ENCODE assay signal across 10 mouse cellular contexts in genomic region chr1:36949591-36950184, GRCm38 (mm10). TPM values are rescaled to one million over a fixed set of nuclear protein-coding genes. Genes with fewer than 3 reads are reported as not detected.
DNase-seq lines count a peak whose midpoint lies in the region; ATAC-seq lines count a peak whose summit lies in the region.
"Had no signal": no experiment of that assay in that cellular context is flagged by ENCODE, and none has a peak within 500 bp of the region (broad histone marks: within the 10 kb centered on the region; RNA-seq: fewer than 3 reads in every experiment).

No protein-coding gene starts in this region.

- WGBS in embryonic facial prominence, embryonic 13.5 days: 57% methylated on average over 7 of the region's 7 CpGs
- WGBS in embryonic facial prominence, embryonic 10.5 days: 79% methylated on average over 7 of the region's 7 CpGs
- 69% methylated on average over 7 of the region's 7 CpGs for WGBS in intestine, embryonic 15.5 days

- H3K9me3 ChIP-seq in embryonic facial prominence, embryonic 13.5 days: no peaks in the 10 kb centered on the region
- H3K9me3 ChIP-seq in embryonic facial prominence, embryonic 10.5 days: no peaks in the 10 kb centered on the region
- no peaks in the 10 kb centered on the region for H3K9me3 ChIP-seq in intestine, embryonic 15.5 days

- no peak overlapping the region for H3K9ac ChIP-seq in embryonic facial prominence, embryonic 13.5 days
- H3K9ac ChIP-seq in intestine, embryonic 15.5 days: no peak overlapping the region

- no peaks in the 10 kb centered on the region for H3K27me3 ChIP-seq in embryonic facial prominence, embryonic 13.5 days
- no peaks in the 10 kb centered on the region for H3K27me3 ChIP-seq in embryonic facial prominence, embryonic 10.5 days (replicated peaks; ENCODE audit: low read depth, poor library complexity, severe bottlenecking)
- H3K27me3 ChIP-seq in intestine, embryonic 15.5 days (replicated peaks): no peaks in the 10 kb centered on the region

- DNase-seq in embryonic facial prominence, embryonic 10.5 days (ENCODE audit: low spot score): no peak
- peak; percentile 29 for DNase-seq in lung, postnatal 10 days
- DNase-seq in lung, postnatal 36 days: no peak
- DNase-seq in cerebellum, postnatal 25 days: peak; percentile 46 to 66
- DNase-seq in ovary, postnatal 14 days (ENCODE audit: low spot score): peak; percentile 25
- no peak for DNase-seq in thymus, postnatal 4 days

- H3K4me2 ChIP-seq in embryonic facial prominence, embryonic 13.5 days: no peak overlapping the region
- no peak overlapping the region for H3K4me2 ChIP-seq in intestine, embryonic 15.5 days (replicated peaks)

- no peak overlapping the region for H3K4me3 ChIP-seq in embryonic facial prominence, embryonic 13.5 days
- H3K4me3 ChIP-seq in embryonic facial prominence, embryonic 10.5 days: no peak overlapping the region
- H3K4me3 ChIP-seq in intestine, embryonic 15.5 days (replicated peaks): no peak overlapping the region
- H3K4me3 ChIP-seq: left cerebral cortex, adult 2 months had no signal

- no peak for ATAC-seq in embryonic facial prominence, embryonic 13.5 days (ENCODE audit: insufficient number of reproducible peaks, insufficient read depth, low FRiP score, low TSS enrichment, low read depth)
- no peak for ATAC-seq in intestine, embryonic 15.5 days
- ATAC-seq: activated CD4-positive, CD25-positive, alpha-beta regulatory T cell, adult 4 months had no signal

- peaks cover 11% of the 10 kb centered on the region; the same call in 1 of the 2 replicates for H3K4me1 ChIP-seq in embryonic facial prominence, embryonic 13.5 days
- no peaks in the 10 kb centered on the region for H3K4me1 ChIP-seq in embryonic facial prominence, embryonic 10.5 days
- no peaks in the 10 kb centered on the region for H3K4me1 ChIP-seq in intestine, embryonic 15.5 days (replicated peaks)

- no peaks in the 10 kb centered on the region for H3K36me3 ChIP-seq in embryonic facial prominence, embryonic 13.5 days
- no peaks in the 10 kb centered on the region for H3K36me3 ChIP-seq in embryonic facial prominence, embryonic 10.5 days (replicated peaks)
- no peaks in the 10 kb centered on the region for H3K36me3 ChIP-seq in intestine, embryonic 15.5 days

- H3K27ac ChIP-seq in embryonic facial prominence, embryonic 13.5 days: 0 out of 2 replicates have a peak overlapping the region, but pooled peaks have one; percentile 40
- no peak overlapping the region for H3K27ac ChIP-seq in embryonic facial prominence, embryonic 10.5 days (replicated peaks)
- no peak overlapping the region for H3K27ac ChIP-seq in intestine, embryonic 15.5 days
- H3K27ac ChIP-seq: left cerebral cortex, adult 2 months had no signal

RNA-seq across cellular contexts. Expression of gene Tmem131, which starts 6.2 kb away (rescaled TPM):
- polyA plus RNA-seq in embryonic facial prominence, embryonic 13.5 days (2015; fragmentation: Nextera tagmentation; extraction: Ambion mirVana): 15.8 and 17.8 TPM in 2 replicates
- 14.0 and 14.4 TPM in 2 replicates for polyA plus RNA-seq in embryonic facial prominence, embryonic 10.5 days (2016; fragmentation: Nextera tagmentation; extraction: Ambion mirVana)
- polyA plus RNA-seq in intestine, embryonic 15.5 days (2015; fragmentation: Nextera tagmentation; extraction: Ambion mirVana): 13.3 and 13.7 TPM in 2 replicates

Comparison
In these comparisons a context has a peak if more than half of its experiments do, and no peak if none do; other contexts are left out.
1. DNase-seq: peak in lung, postnatal 10 days (single experiment), cerebellum, postnatal 25 days (2 of 2) and ovary, postnatal 14 days (single experiment); none in embryonic facial prominence, embryonic 10.5 days (single experiment), lung, postnatal 36 days (single experiment) and thymus, postnatal 4 days (single experiment).